Mouse (Mus musculus): ENCODE measurements around the gene Il15ra. TPM values are rescaled to one million over a fixed set of nuclear protein-coding genes. Genes with fewer than 3 reads are reported as not detected.

The Il15ra gene
- total RNA-seq (2014; fragmentation: Nextera tagmentation) (10.7 and 12.3 TPM in 2 replicates), total RNA-seq (2017) (9.4 and 12.0 TPM in 2 replicates)

DNA sequence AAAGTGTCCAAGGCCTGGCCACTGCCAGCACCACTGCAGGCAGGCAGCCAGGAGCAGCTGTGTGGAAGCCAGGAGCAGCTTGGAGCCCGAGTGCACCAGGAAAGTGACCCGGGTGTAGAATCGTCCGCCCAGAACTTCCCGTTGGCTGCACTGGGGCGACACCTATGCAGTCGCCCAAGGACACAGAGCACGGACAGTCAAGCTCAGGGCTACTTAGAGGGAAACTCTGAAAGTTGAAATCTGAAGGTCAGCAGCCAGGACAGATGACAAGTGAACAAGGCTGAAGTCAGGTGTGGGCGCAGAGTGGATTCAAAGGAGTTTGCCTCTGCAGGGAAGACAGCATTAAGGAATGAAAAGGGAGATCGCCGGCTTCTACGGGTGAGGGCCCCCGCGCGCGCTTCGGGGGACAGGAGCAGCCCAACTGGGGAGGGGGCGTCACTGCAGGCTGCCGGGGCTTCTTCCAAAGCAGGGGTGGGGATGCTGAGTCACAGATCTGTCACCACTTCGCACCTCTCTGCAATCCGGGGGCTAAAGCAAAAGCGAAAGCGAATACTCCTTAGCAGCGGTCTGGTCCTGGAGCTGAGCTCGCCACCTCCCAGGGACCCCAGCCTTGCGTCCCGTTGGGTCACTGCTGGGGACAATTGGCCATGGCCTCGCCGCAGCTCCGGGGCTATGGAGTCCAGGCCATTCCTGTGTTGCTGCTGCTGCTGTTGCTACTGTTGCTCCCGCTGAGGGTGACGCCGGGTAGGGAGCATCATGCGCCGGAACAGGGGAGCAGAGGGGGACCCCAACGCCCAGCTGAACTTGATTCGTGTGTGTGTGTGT lies at the start of gene Il15ra:
Gene Il15ra (plus strand): TSS at position 90 of the 825 bp plus-strand sequence.
- ATAC-seq (replicated peaks; ENCODE audit: low FRiP score, low TSS enrichment, poor library complexity, severe bottlenecking): peak; percentile 46

GRCm38 (mm10) chr2:11657581-11657980 lies 47.5 kb upstream of the Il15ra start:
- no peak for ATAC-seq (replicated peaks; ENCODE audit: low FRiP score, low TSS enrichment, poor library complexity, severe bottlenecking)

DNA sequence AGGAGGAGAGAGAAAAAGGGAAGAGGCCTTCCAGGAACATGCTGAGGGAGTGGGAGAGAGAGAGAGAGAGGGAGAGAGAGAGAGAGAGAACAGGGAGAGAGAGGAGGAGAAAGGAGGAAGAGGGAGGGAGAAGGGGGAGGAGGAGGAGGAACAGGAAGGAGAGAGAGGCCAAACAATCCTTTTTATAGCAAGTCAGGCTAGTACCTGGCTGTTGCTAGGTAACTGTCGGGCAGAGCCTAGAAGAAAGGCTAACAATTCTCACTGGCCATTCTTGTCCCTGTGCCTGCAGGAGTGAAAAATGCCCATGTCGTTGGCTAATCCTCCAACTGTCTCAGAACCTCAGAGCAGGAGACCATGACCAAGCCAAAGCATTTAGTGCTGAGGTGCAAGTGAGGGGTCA lies 45.8 kb upstream of the Il15ra start:
- no peak for ATAC-seq (replicated peaks; ENCODE audit: low FRiP score, low TSS enrichment, poor library complexity, severe bottlenecking)

- no peak for ATAC-seq (replicated peaks; ENCODE audit: low FRiP score, low TSS enrichment, poor library complexity, severe bottlenecking)
Observed at GRCm38 (mm10) chr2:11662143-11662906, 42.8 kb upstream of the Il15ra start.

- no peak for ATAC-seq (replicated peaks; ENCODE audit: low FRiP score, low TSS enrichment, poor library complexity, severe bottlenecking)
Observed at GRCm38 (mm10) chr2:11662907-11663230, 42.2 kb upstream of the Il15ra start.

GRCm38 (mm10) chr2:11663961-11664360 lies 41.1 kb upstream of the Il15ra start:
- peak; percentile 99 for ATAC-seq (replicated peaks; ENCODE audit: low FRiP score, low TSS enrichment, poor library complexity, severe bottlenecking)

- peak; percentile 86 for ATAC-seq (replicated peaks; ENCODE audit: low FRiP score, low TSS enrichment, poor library complexity, severe bottlenecking)
Observed at GRCm38 (mm10) chr2:11664367-11664766, 40.7 kb upstream of the Il15ra start.

DNA sequence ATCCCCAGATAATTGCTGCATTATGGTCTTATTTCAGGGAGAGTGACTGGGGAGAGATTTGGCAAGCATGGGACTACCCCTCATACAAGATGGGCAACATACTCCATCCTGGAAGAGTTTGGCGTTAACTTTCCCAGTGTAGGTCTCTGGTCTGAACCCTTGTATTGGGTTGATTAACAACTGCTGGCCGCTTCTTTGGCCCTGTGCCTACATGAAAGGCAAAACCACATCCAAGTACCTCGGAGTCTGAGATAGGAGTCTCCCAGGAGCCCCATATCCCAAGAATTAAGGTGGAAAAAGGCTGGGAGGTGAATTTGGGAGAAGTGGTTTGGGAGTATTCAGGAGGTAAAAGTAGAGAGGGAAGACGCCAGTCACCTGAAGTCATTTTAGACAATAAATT lies 40.3 kb upstream of the Il15ra start:
- ATAC-seq (replicated peaks; ENCODE audit: low FRiP score, low TSS enrichment, poor library complexity, severe bottlenecking): no peak

GRCm38 (mm10) chr2:11665326-11665725 lies 39.8 kb upstream of the Il15ra start:
- ATAC-seq (replicated peaks; ENCODE audit: low FRiP score, low TSS enrichment, poor library complexity, severe bottlenecking): no peak

DNA sequence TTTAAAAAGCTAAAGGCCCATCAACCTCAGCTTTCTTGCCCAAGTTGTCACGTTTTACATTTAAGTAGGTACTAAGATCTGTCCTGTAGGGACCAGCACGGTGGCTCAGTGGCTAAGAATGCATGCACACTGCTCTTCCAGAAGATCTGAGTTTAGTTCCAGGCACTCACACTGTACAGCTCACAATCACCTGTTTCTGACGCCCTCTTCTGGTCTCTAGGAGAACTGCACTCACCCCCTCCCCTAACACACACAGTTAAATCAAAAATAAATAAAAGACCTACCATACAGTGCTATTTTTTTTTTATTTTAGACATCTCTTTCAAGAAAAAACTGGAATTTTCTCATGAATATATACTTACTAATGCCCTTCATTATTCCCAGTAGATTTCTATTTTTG lies 32.9 kb upstream of the Il15ra start:
- ATAC-seq (replicated peaks; ENCODE audit: low FRiP score, low TSS enrichment, poor library complexity, severe bottlenecking): peak; percentile 78

- ATAC-seq (replicated peaks; ENCODE audit: low FRiP score, low TSS enrichment, poor library complexity, severe bottlenecking): no peak
Observed at GRCm38 (mm10) chr2:11679626-11680025, 25.5 kb upstream of the Il15ra start.

GRCm38 (mm10) chr2:11682712-11683111 lies 22.4 kb upstream of the Il15ra start:
- no peak for ATAC-seq (replicated peaks; ENCODE audit: low FRiP score, low TSS enrichment, poor library complexity, severe bottlenecking)

GRCm38 (mm10) chr2:11686512-11686911 lies 18.6 kb upstream of the Il15ra start:
- no peak for ATAC-seq (replicated peaks; ENCODE audit: low FRiP score, low TSS enrichment, poor library complexity, severe bottlenecking)

GRCm38 (mm10) chr2:11687436-11687835 lies 17.7 kb upstream of the Il15ra start:
- peak; percentile 59; the same call in 1 of the 2 replicates for ATAC-seq (replicated peaks; ENCODE audit: low FRiP score, low TSS enrichment, poor library complexity, severe bottlenecking)

DNA sequence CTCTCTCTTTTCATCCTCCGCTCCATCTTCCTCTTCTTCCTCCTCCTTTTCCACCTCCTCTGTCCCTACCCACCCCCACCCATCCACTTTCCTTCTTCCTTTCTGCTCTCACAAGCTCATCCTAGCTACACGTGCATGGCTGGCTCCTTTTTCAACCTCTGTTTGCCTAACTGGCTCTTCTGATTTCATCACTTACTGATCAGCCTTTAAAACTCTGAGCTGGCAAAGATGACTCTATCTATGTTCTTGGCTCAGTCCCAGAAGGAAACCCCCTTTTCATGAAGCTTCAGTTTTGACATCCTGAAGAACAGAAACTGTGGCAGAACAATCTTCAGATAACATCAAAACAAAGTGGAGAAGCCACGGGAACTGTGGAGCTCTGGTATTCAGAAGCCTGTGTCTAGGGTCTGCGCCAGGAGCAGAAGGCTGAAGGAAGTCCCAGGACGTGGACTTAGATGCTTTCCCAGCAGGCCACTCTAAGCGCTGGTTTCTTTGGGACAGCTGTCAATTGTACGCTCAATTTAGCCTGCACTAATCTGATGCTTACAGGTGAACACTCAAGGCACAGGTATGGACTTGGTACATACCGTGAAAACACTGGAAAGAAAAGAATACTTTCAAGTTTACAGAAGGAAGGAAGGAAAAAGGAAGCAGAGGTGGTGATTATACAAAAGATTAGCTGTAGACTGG lies 14.7 kb upstream of the Il15ra start:
- no peak for ATAC-seq (replicated peaks; ENCODE audit: low FRiP score, low TSS enrichment, poor library complexity, severe bottlenecking)

DNA sequence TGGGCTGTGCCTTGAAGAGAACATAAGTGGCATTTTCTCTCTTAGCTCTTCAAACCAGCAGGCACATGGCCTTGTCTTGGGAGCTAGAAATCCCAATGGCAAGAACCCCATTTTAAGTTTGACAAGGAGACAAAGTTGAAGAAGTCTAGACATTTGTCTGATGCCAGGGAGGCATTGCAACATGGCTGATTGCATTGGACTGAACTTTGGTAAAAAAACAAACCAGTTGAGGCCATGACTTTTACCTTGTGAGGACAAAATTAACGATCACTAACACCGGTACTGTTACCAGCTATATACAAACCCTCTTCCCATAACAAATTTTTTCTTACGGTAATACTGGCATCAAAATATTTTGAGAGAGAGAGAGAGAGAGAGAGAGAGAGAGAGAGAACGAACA lies 11.7 kb upstream of the Il15ra start:
- no peak for ATAC-seq (replicated peaks; ENCODE audit: low FRiP score, low TSS enrichment, poor library complexity, severe bottlenecking)

DNA sequence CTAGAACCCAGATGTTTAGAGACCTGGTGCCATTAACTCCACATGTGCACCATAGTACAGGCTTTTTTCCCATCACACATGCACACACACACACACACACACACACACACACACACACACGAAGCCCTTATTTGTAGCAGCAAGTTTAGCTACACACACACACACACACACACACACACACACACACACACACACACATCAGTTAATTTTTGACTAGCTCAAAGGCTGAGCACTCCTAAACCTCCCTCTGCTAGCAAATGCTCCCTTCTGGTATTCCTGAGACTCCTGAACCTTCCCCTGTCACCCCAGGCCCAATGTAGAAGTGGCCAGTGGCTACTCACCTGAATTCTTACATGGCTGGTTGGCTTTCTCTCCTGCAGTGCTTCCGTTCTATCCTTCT lies 11.0 kb upstream of the Il15ra start:
- no peak for ATAC-seq (replicated peaks; ENCODE audit: low FRiP score, low TSS enrichment, poor library complexity, severe bottlenecking)

DNA sequence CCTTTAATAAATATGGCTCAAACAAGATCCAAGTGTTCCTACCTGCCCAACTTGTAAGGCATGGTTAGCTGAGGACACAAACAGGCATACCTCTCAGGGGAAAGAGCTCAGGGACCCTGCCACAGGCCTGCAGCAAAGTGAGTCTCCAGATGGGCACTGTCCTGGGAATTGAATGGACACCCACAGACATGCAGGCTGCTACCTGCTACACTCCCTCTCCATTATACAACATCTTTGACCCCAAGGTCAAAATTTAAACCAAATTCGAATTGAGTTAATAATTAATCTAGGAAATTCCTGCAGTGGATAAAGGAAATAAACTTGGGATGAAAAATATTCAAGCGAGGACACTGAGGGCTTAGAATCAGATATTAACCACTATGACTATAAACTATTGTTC lies 9.2 kb upstream of the Il15ra start:
- ATAC-seq (replicated peaks; ENCODE audit: low FRiP score, low TSS enrichment, poor library complexity, severe bottlenecking): no peak

DNA sequence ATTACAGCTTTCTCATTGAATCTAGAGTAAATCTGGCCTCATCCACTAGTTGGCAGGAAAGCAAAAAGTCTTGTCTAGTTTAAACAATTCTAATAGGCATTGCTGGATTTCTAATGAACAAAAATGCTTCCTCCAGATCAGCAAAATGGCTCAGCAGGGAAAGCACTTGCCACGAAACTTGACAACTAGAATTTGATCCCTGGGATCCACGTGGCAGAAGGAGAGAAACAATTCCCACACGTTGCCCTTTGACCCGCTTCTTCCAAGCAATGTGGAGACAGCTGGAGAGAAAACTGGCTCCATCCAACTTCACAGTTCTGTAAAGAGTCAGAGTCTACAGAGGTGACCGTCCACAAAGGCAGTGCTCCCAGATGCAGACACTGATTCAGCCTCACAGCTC lies 6.1 kb upstream of the Il15ra start:
- no peak for ATAC-seq (replicated peaks; ENCODE audit: low FRiP score, low TSS enrichment, poor library complexity, severe bottlenecking)

DNA sequence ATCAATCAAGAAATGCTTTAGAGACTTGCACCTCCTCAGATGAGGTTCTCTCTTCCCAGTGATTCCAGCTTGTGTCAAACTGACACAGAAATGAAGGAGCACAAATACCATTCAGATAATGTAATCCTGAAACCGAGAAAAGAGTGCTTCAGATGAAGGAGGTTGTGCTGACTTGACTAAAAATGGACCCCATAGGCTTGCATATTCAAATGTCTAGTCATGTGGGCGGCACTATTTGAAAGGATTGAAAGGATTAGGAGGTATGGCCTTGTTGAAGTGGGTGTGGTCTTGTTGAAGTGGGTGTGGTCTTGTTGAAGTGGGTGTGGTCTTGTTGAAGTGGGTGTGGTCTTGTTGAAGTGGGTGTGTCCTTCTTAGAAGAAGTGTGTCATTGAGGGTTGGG lies 5.2 kb upstream of the Il15ra start:
- no peak for ATAC-seq (replicated peaks; ENCODE audit: low FRiP score, low TSS enrichment, poor library complexity, severe bottlenecking)
